Mouse (Mus musculus) spleen, postnatal 36 days (tissue): ENCODE data around the gene Dusp9.

Source experiments
- DNase-seq, 2 experiments: peaks; one replicate each; pipeline ENCODE4 v3.0.0; 2022; ENCODE audit warnings: low spot score in 2 of 2, mixed read lengths in 1 of 2

Dusp9 gene

DNA sequence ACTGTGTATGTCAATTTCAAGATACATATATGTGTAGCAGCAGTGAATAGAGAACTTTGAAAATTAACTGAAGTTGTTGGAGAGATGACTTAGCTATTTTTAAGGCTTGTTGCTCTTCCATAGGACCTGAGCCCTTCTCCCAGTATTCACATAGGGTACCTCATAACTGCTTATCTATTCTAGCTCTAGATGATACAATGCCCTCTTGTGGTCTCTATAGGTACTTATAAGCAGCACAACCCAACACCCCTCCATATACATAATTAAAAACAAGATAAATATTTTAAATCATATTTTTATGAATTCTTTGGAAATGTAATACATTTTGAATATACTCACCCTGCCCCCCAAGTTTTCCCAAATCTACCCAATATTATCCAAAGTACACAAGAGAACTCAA, 23.9 kb downstream of the Dusp9 start:
- no peak for DNase-seq

DNA sequence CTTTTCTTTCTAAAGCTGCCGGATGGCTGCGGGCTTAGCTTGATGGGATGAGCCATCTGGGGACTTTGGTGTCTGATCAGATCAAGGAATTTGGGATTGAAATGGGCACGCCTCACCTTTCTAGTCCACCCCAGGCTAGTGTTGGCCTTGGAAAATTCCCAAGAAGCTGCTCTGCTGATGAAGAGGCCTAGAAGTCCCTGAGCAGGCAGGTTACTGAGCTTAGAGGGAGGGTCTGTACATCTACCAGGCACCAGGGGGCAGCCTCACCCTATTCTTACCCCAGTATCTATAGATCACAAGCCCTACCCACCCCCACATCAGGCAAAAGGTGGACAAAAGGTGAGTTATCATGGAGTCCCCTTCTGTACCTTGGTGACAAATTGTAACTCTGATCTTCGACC, 32.8 kb downstream of the Dusp9 start:
- peak; percentile 48 to 49 for DNase-seq

DNA sequence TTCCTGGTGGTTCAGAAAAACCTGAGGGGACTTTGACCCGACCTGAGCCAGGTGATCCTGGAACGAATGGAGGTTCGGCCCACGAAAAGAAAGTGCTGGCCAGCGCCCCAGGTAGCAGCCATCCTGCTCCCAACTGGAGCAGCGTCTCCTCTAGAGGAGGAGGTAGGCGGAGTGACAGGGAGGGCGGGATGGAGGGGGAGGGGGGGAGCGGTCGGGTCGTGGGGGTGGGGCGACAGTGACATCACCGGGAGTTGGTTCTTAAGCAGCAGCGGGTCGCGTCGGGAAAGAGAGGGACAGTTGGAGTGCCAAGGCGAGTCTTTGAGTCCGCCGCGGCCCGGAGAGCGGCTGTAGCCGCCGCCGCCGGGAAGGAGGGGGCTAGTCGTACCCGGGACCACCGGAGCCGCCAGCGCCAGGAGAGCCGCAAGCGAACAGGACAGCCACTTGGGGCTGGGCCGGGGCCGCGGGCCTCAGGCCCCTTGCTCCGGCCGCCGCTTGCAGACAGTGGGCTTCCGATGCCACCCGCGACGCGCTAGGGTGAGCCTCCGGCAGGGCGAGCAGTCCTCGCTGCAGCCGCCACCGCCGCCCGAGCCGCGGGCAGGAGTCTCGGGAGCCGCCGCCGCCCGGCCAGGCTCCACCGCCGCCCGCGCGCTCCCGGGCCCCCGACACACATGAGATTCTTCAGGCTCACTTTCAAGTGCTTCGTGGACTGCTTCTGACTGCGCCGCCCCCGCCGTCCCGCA, 33.8 kb downstream of the Dusp9 start, which contains the start of gene Slc6a8:
Gene Slc6a8 (plus strand): TSS at position 272 of the 740 bp plus-strand sequence.
- DNase-seq: peak in 1 of 2 experiments; percentile 2

DNA sequence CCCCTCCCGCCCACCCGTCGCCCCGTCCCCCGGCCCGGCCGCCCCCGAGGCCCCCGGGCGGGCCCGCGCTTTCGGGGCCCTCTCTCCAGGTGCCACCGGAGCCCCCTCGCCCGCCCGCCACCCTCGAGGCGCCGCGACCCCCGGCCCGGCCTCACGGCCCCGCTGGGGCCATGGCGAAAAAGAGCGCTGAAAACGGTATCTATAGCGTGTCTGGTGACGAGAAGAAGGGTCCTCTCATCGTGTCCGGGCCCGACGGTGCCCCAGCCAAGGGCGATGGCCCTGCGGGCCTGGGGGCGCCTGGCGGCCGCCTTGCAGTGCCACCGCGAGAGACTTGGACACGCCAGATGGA, 34.4 kb downstream of the Dusp9 start:
- DNase-seq: no peak

DNA sequence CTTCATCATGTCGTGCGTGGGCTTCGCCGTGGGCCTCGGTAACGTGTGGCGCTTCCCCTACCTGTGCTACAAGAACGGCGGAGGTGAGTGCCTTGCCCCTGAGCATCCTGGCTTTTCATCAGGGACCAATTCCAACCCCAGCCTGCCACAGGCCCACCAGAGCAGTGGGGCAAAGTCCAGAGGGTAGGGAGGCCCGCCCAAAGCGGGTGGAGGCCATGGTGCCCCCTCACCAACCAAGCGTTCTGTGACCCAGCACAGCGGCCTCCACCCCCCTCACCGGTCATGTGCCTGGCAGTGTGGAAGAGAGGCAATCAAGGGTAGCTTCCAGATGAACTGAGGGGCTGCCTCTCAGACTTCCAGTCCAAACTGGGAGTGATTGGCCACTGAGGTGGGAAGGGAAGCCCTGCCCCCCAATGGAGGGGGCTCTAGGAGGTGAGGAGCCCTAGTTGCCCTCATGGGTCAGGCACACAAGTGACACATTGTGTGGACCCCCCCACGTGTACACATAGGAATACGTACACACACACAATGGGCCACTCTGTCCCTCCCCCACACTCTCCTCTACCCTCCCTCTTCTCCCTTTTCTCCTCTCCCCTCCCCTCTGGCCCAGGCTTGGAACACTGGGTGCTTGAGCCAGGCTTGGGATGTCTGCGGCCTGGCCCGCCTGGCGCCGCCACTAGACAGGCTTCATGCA, 34.9 kb downstream of the Dusp9 start:
- DNase-seq: no peak

DNA sequence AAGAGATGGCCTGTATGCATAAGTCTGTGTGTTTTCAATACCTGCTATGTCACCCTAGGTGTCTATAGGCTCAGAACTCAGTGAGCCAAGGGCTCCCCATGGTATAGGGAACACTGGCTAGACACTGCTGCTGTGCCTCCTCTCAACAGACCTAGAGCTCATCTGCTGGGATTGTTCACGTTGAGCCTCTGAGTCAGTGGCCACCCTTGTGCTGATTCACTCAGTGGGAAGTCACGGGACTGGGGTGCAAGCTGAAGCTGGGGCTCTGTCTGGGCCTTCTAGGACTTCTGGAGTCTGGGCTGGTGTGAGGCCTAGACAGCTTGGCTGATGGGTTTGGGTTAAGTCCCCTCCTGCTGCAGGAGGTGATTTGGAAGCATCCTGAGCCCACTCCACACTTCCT, 36.0 kb downstream of the Dusp9 start:
- DNase-seq: no peak

DNA sequence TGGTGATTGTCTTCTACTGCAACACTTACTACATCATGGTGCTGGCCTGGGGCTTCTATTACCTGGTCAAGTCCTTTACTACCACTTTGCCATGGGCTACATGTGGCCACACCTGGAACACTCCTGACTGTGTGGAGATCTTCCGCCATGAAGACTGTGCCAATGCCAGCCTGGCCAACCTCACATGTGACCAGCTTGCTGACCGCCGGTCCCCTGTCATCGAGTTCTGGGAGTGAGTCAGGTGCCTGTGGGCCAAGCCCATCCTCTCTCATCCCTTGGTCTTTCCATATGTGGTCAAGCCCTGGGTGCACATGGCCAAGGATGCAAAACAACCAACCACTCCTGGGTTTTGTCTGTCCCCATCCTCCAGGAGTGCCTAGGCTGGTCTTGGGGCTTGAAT, 37.4 kb downstream of the Dusp9 start:
- DNase-seq: no peak

DNA sequence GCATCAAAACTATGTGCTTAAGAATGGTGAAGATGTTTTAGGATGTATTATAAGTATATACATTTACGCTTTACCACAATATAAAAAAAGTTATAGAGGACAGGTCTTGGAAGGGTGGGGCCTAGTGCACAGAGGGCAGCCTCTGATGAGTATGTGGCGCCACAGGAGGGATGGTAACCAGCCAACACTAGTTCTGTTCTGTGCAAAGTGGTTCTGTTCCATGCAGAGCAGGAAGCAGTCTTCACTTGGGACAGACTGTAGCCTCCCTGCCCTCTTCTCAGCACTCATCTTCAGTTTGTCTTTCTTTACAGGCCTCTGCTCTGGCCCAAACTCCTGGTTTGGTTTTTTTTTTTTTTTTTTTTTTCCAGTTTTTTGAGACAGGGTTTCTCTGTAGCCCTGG, 44.9 kb downstream of the Dusp9 start:
- DNase-seq: no peak

DNA sequence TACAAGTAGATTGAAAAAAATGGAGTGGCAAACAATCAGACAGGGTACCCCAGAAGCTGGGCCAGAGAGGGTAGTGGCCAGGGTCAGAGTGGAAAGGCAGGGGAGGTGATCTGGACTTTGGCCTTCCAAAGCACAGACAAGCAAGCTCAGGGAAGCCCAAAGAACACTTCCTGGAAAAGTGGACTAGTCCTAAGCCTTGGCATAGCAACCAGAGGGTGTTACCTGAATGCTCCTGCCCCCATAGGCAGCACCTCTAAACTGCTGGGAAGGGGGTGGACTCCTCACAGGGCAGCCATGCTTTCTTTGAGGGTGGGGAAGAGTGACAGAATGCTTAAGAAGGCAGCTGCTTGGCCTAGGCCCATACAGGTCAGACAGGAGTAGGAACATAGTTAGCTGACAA, 45.8 kb downstream of the Dusp9 start:
- DNase-seq: no peak

DNA sequence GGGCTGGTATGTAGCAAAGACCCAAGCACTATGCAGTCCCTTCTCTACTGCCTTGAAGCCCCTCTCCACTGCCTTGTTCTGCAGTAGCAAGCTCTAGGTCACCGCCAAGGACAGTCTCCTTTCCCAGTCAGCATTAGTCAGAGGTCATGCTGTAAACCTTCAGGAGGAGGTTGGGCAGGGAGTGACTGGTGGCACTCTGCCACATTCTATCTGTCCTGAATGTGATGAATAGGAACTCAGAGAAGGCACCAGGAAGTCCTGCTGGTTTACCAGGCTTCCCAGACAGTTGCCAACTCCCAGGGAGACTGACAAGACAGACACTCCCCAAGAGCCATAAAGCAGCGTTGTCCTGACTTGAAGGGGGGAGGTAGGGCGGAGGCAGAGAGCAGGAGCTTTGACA, 46.4 kb downstream of the Dusp9 start:
- no peak for DNase-seq

DNA sequence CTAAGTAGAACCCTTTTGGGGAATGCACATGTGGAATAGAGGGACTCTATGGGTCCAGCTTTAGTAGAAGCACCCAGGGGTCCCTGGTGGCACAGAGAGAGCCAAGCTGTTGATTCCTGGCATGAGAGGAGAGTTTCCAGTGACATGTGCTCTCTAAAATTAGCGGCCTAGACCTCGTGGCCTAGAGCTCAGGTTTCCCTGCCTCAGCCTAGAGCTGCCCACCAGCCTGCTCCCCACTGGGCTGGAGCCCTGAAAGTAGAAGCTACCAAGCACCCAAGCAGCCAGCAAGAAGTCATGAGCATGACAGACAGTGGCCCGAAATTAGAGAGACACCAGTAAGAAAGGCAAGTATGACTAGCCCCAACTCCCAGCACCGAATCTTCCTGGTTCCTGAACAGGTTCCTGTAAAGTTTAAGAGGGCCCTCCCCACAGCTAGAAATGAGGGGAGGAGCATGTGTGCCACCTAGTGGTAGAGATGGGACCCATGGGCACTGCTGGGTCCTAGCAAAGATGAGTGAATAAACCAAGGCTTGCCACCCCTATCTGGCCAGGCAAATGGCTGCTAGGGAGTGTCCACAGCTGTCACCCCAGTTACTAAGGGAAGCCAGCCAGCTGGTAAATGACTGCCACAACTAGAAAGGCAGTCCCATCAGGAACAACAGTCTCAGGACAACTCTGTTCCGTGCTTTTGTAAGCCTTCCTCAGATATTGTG, 51.9 kb downstream of the Dusp9 start:
- DNase-seq: peak; percentile 28 to 34
